Mouse (Mus musculus) lung, postnatal 0 days (tissue): Measurements from ENCODE around the gene H2bfm.
"Not testable (repeated sequence)": the region's sequence is repeated elsewhere in the genome, so short reads cannot be mapped to it uniquely, and the experiment has no call there.

Experiments
- CTCF ChIP-seq: IDR thresholded peaks from 2 replicates; pipeline ENCODE4 v1.5.1; 2016; ENCODE audit warnings: antibody characterized with exemption, mild to moderate bottlenecking
- EP300 ChIP-seq: IDR thresholded peaks from 2 replicates; pipeline ENCODE4 v1.6.1; 2016; ENCODE audit warnings: antibody characterized with exemption, mild to moderate bottlenecking, control low read depth

GRCm38 (mm10) chrX:136975397-136975796 is 48.3 kb downstream of the H2bfm start, which contains the start of gene Tmsb15b2:
- TF ChIP-seq EP300, CTCF: not testable (repeated sequence)
